Mouse (Mus musculus) MEL (cell line): ENCODE data around the gene Nucks1. TPM values are rescaled to one million over a fixed set of nuclear protein-coding genes. Genes with fewer than 3 reads are reported as not detected.

Experiments
- DNase-seq: peaks from one replicate; pipeline ENCODE4 v3.0.0; 2011; ENCODE audit warnings: low read depth, low spot score
- H3K27ac ChIP-seq: 2 replicates; pipeline ENCODE4 v1.5.1; 2012; ENCODE audit warnings: low read depth, mild to moderate bottlenecking, control low read depth, low read length, moderate library complexity; ENCODE audit not compliant: control insufficient read depth
- H3K27me3 ChIP-seq, 2 experiments: fragments of 150-350 bp in 1 of 2; sonication (generic) in 1 of 2; 2 replicates each; pipeline ENCODE4 v1.6.1; 2012; ENCODE audit warnings: low read length in 2 of 2, mild to moderate bottlenecking in 2 of 2, improper control_type of control experiment in 1 of 2, moderate library complexity in 1 of 2; ENCODE audit not compliant: insufficient read depth in 2 of 2, control insufficient read depth in 1 of 2
- H3K36me3 ChIP-seq, 2 experiments: 2 replicates each; pipeline ENCODE4 v1.6.1; 2012 to 2014; ENCODE audit warnings: low read length in 2 of 2, improper control_type of control experiment in 1 of 2, inconsistent platforms in 1 of 2, mild to moderate bottlenecking in 1 of 2; ENCODE audit not compliant: insufficient read depth in 2 of 2, control insufficient read depth in 1 of 2
- H3K4me1 ChIP-seq, 2 experiments: fragments of 150-350 bp in 1 of 2; sonication (generic) in 1 of 2; 2 replicates each; pipeline ENCODE4 v1.6.1; 2012; ENCODE audit warnings: low read length in 2 of 2, improper control_type of control experiment in 1 of 2, mild to moderate bottlenecking in 1 of 2; ENCODE audit not compliant: insufficient read depth in 2 of 2, control insufficient read depth in 1 of 2
- H3K4me3 ChIP-seq, 2 experiments: fragments of 150-350 bp in 1 of 2; sonication (generic) in 1 of 2; 2 replicates each; pipeline ENCODE4 v1.5.1; 2012; ENCODE audit warnings: low read depth in 2 of 2, low read length in 2 of 2, mild to moderate bottlenecking in 2 of 2, moderate library complexity in 2 of 2, control low read depth in 1 of 2, improper control_type of control experiment in 1 of 2; ENCODE audit not compliant: control insufficient read depth in 1 of 2, insufficient read depth in 1 of 2
- H3K79me2 ChIP-seq: 2 replicates; pipeline ENCODE4 v1.6.1; 2012; ENCODE audit warnings: mild to moderate bottlenecking, low read length, moderate library complexity; ENCODE audit not compliant: control insufficient read depth, poor library complexity, insufficient read depth
- H3K9ac ChIP-seq: 2 replicates; pipeline ENCODE4 v1.6.1; 2012; ENCODE audit warnings: low read depth, mild to moderate bottlenecking, control low read depth, low read length, moderate library complexity; ENCODE audit not compliant: control insufficient read depth, poor library complexity, severe bottlenecking
- H3K9me3 ChIP-seq: fragments of 150-350 bp; sonication (generic); replicated peaks from 2 replicates; pipeline ENCODE4 v1.6.1; 2012; ENCODE audit warnings: mild to moderate bottlenecking, low read length, improper control_type of control experiment, moderate library complexity; ENCODE audit not compliant: insufficient read depth
- BHLHE40 ChIP-seq: IDR thresholded peaks from 2 replicates; pipeline ENCODE4 v1.6.1; 2012; ENCODE audit warnings: low read depth, mild to moderate bottlenecking, inconsistent platforms, low read length, improper control_type of control experiment, borderline replicate concordance
- CTCF ChIP-seq, 3 experiments: IDR thresholded peaks in 2 of 3; conservative IDR thresholded peaks in 1 of 3; 2 replicates each; pipeline ENCODE4 v1.5.1; 2011 to 2012; ENCODE audit warnings: low read length in 3 of 3, low read depth in 2 of 3, mild to moderate bottlenecking in 2 of 3, improper control_type of control experiment in 1 of 3, inconsistent platforms in 1 of 3, mixed read lengths in 1 of 3, moderate library complexity in 1 of 3; ENCODE audit not compliant: control insufficient read depth in 1 of 3, insufficient read depth in 1 of 3, poor library complexity in 1 of 3, severe bottlenecking in 1 of 3
- E2F4 ChIP-seq: IDR thresholded peaks from 2 replicates; pipeline ENCODE4 v1.6.1; 2011; ENCODE audit warnings: low read depth, low read length, improper control_type of control experiment, borderline replicate concordance
- ELF1 ChIP-seq: IDR thresholded peaks from 2 replicates; pipeline ENCODE4 v1.6.1; 2014; ENCODE audit warnings: low read depth, mild to moderate bottlenecking, inconsistent platforms, low read length, improper control_type of control experiment, moderate library complexity
- HCFC1 ChIP-seq: IDR thresholded peaks from 2 replicates; pipeline ENCODE4 v1.6.1; 2012; ENCODE audit warnings: low read depth, mild to moderate bottlenecking, inconsistent platforms, low read length, improper control_type of control experiment, moderate library complexity
- MYB ChIP-seq: IDR thresholded peaks from 2 replicates; pipeline ENCODE4 v1.6.1; 2011; ENCODE audit warnings: mild to moderate bottlenecking, low read depth, low read length, improper control_type of control experiment
- NELFE ChIP-seq: IDR thresholded peaks from 2 replicates; pipeline ENCODE4 v1.6.1; 2011; ENCODE audit warnings: low read depth, low read length, improper control_type of control experiment
- POLR2AphosphoS5 ChIP-seq: IDR thresholded peaks from 2 replicates; pipeline ENCODE4 v1.6.1; 2012; ENCODE audit warnings: low read depth, borderline replicate concordance, mild to moderate bottlenecking, inconsistent platforms, low read length, moderate library complexity, mixed read lengths
- RAD21 ChIP-seq: IDR thresholded peaks from 2 replicates; pipeline ENCODE4 v1.6.1; 2011; ENCODE audit warnings: mild to moderate bottlenecking, low read depth, low read length, improper control_type of control experiment
- TBP ChIP-seq: IDR thresholded peaks from 2 replicates; pipeline ENCODE4 v1.8.0; 2011; ENCODE audit warnings: low read depth, low read length, improper control_type of control experiment
- UBTF ChIP-seq: IDR thresholded peaks from 2 replicates; pipeline ENCODE4 v1.6.1; 2012; ENCODE audit warnings: low read depth, mild to moderate bottlenecking, inconsistent platforms, low read length, improper control_type of control experiment, moderate library complexity, borderline replicate concordance; ENCODE audit not compliant: insufficient read depth
- ZC3H11A ChIP-seq: IDR thresholded peaks from 2 replicates; pipeline ENCODE4 v1.6.1; 2012; ENCODE audit warnings: low read depth, mild to moderate bottlenecking, inconsistent platforms, low read length, improper control_type of control experiment
- ZKSCAN1 ChIP-seq: IDR thresholded peaks from 2 replicates; pipeline ENCODE4 v1.6.1; 2012; ENCODE audit warnings: low read depth, mild to moderate bottlenecking, inconsistent platforms, low read length, improper control_type of control experiment, moderate library complexity
- polyA plus RNA-seq, 2 experiments: library from polyadenylated mRNA; stranded (reverse) in 1 of 2; unstranded in 1 of 2; fragments of >175 nt in 1 of 2; fragments of >200 nt in 1 of 2; gene quantifications; 2 replicates each; pipeline versions ENCODE4 v1.2.1 to v1.2.4; 2012; ENCODE audit warnings: low replicate concordance in 2 of 2, low read depth in 1 of 2; ENCODE audit not compliant: insufficient read length in 2 of 2, insufficient read depth in 1 of 2, missing spikeins in 1 of 2
- total RNA-seq: library from RNA; depleted of rRNA; stranded (reverse); fragments of 300-350 nt; gene quantifications from 2 replicates; pipeline ENCODE4 v1.2.3, GENCODE M21; 2012

Gene Nucks1
- total and polyA plus RNA-seq, 3 experiments = 53.7 to 113 (median 84.0) TPM

GRCm38 (mm10) chr1:131938811-131939210 is 28.5 kb downstream of the Nucks1 start:
- Histone ChIP-seq H3K27ac (no peak overlapping the region), H3K9ac (no peak overlapping the region), H3K4me1 (peaks cover 25 to 26% of the 10 kb centered on the region in 2 experiments), H3K79me2 (no peaks in the 10 kb centered on the region), H3K36me3 (peaks cover 17 to 43% of the 10 kb centered on the region in 2 experiments), H3K4me3 (no peak overlapping the region), H3K27me3 (no peaks in the 10 kb centered on the region), H3K9me3 (no peaks in the 10 kb centered on the region)
- DNase-seq = no peak
- no peak for TF ChIP-seq BHLHE40
- no peak for TF ChIP-seq ELF1
- TF ChIP-seq ZKSCAN1 = no peak
- TF ChIP-seq RAD21 = no peak
- TF ChIP-seq MYB = no peak

- no peaks in the 10 kb centered on the region for H3K79me2 ChIP-seq
- H3K36me3 ChIP-seq = peaks cover 4 to 59% of the 10 kb centered on the region in 2 experiments
- H3K4me3 ChIP-seq = no peak overlapping the region
- no peak for TF ChIP-seq HCFC1
- H3K9me3 ChIP-seq = no peaks in the 10 kb centered on the region
- H3K27ac ChIP-seq = peak overlapping the region; percentile 83
- no peak for DNase-seq
- H3K9ac ChIP-seq = no peak overlapping the region; the same call in 1 of the 2 replicates
- H3K4me1 ChIP-seq = peaks cover 37 to 42% of the 10 kb centered on the region in 2 experiments
- no peaks in the 10 kb centered on the region for H3K27me3 ChIP-seq
Measured at GRCm38 (mm10) chr1:131940711-131941244, 30.4 kb downstream of the Nucks1 start.

- peaks cover 4 to 66% of the 10 kb centered on the region in 2 experiments for H3K36me3 ChIP-seq
- DNase-seq = peak; percentile 56
- TF ChIP-seq TBP (no peak), POLR2AphosphoS5 (no peak), ZC3H11A (no peak), CTCF (IDR thresholded peaks at IDR 0.05 in 2 of 3, conservative IDR thresholded peaks at IDR 0.05 in 1 of 3; ENCODE audit: control insufficient read depth in 1 of 3, insufficient read depth in 1 of 3, low read depth in 2 of 3, low read length in 3 of 3, poor library complexity in 1 of 3, severe bottlenecking in 1 of 3) (no peak), E2F4 (no peak), NELFE (no peak), UBTF (no peak)
- H3K4me3 ChIP-seq = no peak overlapping the region
- H3K4me1 ChIP-seq = peaks cover 44 to 48% of the 10 kb centered on the region in 2 experiments
- no peaks in the 10 kb centered on the region for H3K27me3 ChIP-seq
- no peaks in the 10 kb centered on the region for H3K79me2 ChIP-seq
- H3K27ac ChIP-seq = peak overlapping the region; percentile 83
- no peaks in the 10 kb centered on the region for H3K9me3 ChIP-seq
- peak overlapping the region; percentile 50 for H3K9ac ChIP-seq
Measured at GRCm38 (mm10) chr1:131941501-131941900, 31.2 kb downstream of the Nucks1 start.
